Mouse (Mus musculus) brain, embryonic 14.5 days (tissue): ENCODE results near the gene Clptm1l.

ENCODE experiments used
- CTCF ChIP-seq: fragments of 200-500 bp; IDR thresholded peaks from 2 replicates; pipeline ENCODE4 v1.5.1; 2012; ENCODE audit warnings: inconsistent platforms, mild to moderate bottlenecking, moderate library complexity, borderline replicate concordance; ENCODE audit not compliant: insufficient read depth, insufficient read length; ENCODE audit errors: extremely low read depth
- POLR2A ChIP-seq: fragments of 200-500 bp; IDR thresholded peaks from 2 replicates; pipeline ENCODE4 v1.6.1; 2012; ENCODE audit warnings: mild to moderate bottlenecking, inconsistent platforms, borderline replicate concordance; ENCODE audit not compliant: poor library complexity, insufficient read depth, insufficient read length, severe bottlenecking; ENCODE audit errors: extremely low read depth

DNA sequence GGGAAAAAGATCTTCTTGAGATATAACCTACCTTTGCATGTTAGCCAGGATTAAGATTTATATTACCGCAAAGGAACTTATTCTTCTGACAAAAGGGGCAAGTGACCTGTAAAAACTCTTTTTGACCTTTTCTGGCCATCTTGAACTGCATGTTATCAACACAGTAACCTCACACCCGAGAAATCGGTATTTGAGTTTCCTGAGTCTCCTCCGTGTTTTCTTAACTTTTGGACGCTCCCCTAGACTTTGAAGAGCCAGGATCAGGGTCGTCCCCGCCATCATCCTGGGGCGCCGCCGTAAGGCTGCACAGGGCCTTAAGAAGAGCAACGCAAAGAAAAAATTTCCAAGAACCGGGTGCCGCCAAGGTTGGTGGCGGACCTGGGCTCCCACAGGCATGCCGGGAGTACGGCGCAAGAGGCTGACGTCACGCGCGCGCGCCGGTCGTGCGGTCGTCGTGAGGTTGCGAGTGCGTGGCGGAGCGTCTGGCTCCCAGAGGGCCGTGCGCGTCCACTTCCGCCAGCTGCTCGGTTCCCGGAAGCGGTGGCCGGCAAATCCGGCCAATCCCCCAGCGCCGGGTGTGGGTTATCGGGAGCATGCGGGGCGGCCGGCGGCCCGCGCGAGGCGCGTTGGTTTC lies at the start of gene Clptm1l:
- TF ChIP-seq CTCF, result no peak
- TF ChIP-seq POLR2A, result peak; percentile 61; the same call in 1 of the 2 replicates
